ENCODE assay signal across 28 mouse cellular contexts in the genomic region with DNA sequence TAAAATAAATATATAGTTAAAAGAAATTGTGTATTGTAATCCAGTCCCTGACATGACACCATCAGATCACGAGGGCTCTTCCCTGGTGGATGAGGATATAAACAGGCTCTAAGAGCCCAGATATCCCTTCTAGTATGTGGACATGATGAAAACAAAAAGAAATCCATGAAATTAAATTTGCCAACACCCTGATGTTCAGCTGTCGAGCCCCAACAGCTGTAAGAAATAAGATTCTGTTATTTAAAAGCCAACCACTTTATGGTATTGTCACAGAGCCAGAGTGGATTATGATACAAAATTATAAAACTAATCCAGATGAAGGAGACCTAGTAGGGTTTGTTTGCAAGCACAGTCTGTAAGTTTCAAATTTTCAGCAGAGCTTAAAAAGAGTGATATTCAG.
"Had no signal": no experiment of that assay in that cellular context is flagged by ENCODE, and none has a peak within 500 bp of the region (broad histone marks: within the 10 kb centered on the region; RNA-seq: fewer than 3 reads in every experiment).

No protein-coding gene starts in this region.

- H3K9ac ChIP-seq: heart, embryonic 13.5 days; heart, embryonic 15.5 days; hindbrain, embryonic 13.5 days; hindbrain, embryonic 15.5 days; kidney, embryonic 15.5 days; limb, embryonic 12.5 days; liver, embryonic 13.5 days; liver, embryonic 15.5 days had no signal

- H3K4me3 ChIP-seq: gastrocnemius, adult 2 months; heart, adult 2 months; heart, embryonic 13.5 days; heart, embryonic 15.5 days; hindbrain, embryonic 13.5 days; hindbrain, embryonic 15.5 days; kidney, embryonic 15.5 days; limb, embryonic 12.5 days; liver, embryonic 13.5 days; liver, embryonic 15.5 days had no signal

- H3K27ac ChIP-seq: gastrocnemius, adult 2 months; heart, adult 2 months; heart, embryonic 13.5 days; heart, embryonic 15.5 days; hindbrain, embryonic 13.5 days; hindbrain, embryonic 15.5 days; hindbrain, postnatal 0 days; kidney, embryonic 15.5 days; kidney, postnatal 0 days; limb, embryonic 12.5 days; liver, embryonic 13.5 days; liver, embryonic 15.5 days had no signal

- DNase-seq: gastrocnemius, adult 2 months; gastrocnemius, postnatal 10 days; gastrocnemius, postnatal 25 days; heart, adult 2 months; heart, postnatal 14 days; heart, postnatal 36 days; kidney, adult 11 months; kidney, adult 2 months; kidney, adult 9 months; kidney, postnatal 14 days; kidney, postnatal 36 days; layer of hippocampus, adult 9-11 months; layer of hippocampus, postnatal 36 days; left cerebral cortex, postnatal 4 days; liver; liver, embryonic 13.5 days had no signal

- ATAC-seq: hindbrain, postnatal 0 days; intestine, embryonic 16.5 days had no signal

- H3K36me3 ChIP-seq: heart, embryonic 13.5 days; heart, embryonic 15.5 days; hindbrain, embryonic 13.5 days; hindbrain, embryonic 15.5 days; kidney, embryonic 15.5 days; limb, embryonic 12.5 days; liver, embryonic 13.5 days; liver, embryonic 15.5 days had no signal

- H3K27me3 ChIP-seq: heart, embryonic 13.5 days; heart, embryonic 15.5 days; hindbrain, embryonic 13.5 days; hindbrain, embryonic 15.5 days; kidney, embryonic 15.5 days; limb, embryonic 12.5 days; liver, embryonic 13.5 days; liver, embryonic 15.5 days had no signal

- H3K9me3 ChIP-seq: heart, embryonic 13.5 days; heart, embryonic 15.5 days; hindbrain, embryonic 13.5 days; hindbrain, embryonic 15.5 days; kidney, embryonic 15.5 days; limb, embryonic 12.5 days; liver, embryonic 13.5 days; liver, embryonic 15.5 days had no signal

- H3K4me2 ChIP-seq: heart, embryonic 11.5 days; heart, embryonic 13.5 days; heart, embryonic 15.5 days; hindbrain, embryonic 13.5 days; hindbrain, embryonic 15.5 days; kidney, embryonic 15.5 days; limb, embryonic 12.5 days; liver, embryonic 11.5 days; liver, embryonic 13.5 days; liver, embryonic 15.5 days had no signal

- H3K4me1 ChIP-seq: heart, embryonic 13.5 days; heart, embryonic 15.5 days; hindbrain, embryonic 13.5 days; hindbrain, embryonic 15.5 days; limb, embryonic 12.5 days; liver, embryonic 13.5 days; liver, embryonic 15.5 days had no signal
